Mouse (Mus musculus): ENCODE results near the gene 1700003E16Rik. TPM values are rescaled to one million over a fixed set of nuclear protein-coding genes. Genes with fewer than 3 reads are reported as not detected.

1700003E16Rik gene
- polyA plus RNA-seq, 1 experiment from 2014 or later: 6.1 TPM

DNA sequence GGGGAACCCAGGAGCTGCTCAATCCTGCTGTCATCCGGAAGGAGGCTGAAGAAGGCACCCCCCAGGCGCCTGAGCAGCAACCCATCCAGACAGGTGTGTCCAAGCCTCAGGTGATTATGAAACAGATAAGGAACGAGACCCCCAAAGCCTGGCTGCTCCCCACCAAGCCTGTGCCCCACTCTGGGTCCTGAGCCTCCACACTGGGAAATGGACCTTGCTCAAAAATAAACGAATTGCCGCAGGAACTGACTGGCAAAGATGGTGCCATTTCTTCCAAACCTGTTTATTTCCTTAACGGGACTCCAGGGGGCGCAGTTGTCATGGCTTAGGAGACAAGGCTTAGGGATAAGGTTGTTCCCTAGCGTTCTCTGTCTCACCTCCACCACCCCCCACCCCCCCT lies 6.5 kb downstream of the 1700003E16Rik start:
- no peaks in the 10 kb centered on the region for H3K36me3 ChIP-seq (ENCODE audit: insufficient read depth, low read length)
- ATAC-seq (no peak), DNase-seq (ENCODE audit: low spot score) (peak; percentile 77)
- peak; percentile 86 for TF ChIP-seq CTCF (IDR thresholded peaks at IDR 0.05)
- no peak for TF ChIP-seq EP300 (IDR thresholded peaks at IDR 0.05)
- H3K27ac ChIP-seq (ENCODE audit: low read length): no peak overlapping the region
- 2% methylated on average over 8 of the region's 8 CpGs for WGBS
- H3K9me3 ChIP-seq (ENCODE audit: low read length): no peaks in the 10 kb centered on the region
- peak overlapping the region; percentile 34 for H3K4me3 ChIP-seq (ENCODE audit: low read depth, low read length)
- peaks cover 12% of the 10 kb centered on the region; the same call in 1 of the 2 replicates for H3K4me1 ChIP-seq (ENCODE audit: insufficient read depth, low read depth, low read length)
- no peak overlapping the region for H3K9ac ChIP-seq (replicated peaks; ENCODE audit: low read depth)
- 0 out of 2 replicates have a peak, but pooled peaks cover 6% of the 10 kb centered on the region for H3K27me3 ChIP-seq (replicated peaks; ENCODE audit: insufficient read depth, low read length)
- H3K4me2 ChIP-seq (replicated peaks; ENCODE audit: low read depth, low read length): peak overlapping the region; percentile 65

DNA sequence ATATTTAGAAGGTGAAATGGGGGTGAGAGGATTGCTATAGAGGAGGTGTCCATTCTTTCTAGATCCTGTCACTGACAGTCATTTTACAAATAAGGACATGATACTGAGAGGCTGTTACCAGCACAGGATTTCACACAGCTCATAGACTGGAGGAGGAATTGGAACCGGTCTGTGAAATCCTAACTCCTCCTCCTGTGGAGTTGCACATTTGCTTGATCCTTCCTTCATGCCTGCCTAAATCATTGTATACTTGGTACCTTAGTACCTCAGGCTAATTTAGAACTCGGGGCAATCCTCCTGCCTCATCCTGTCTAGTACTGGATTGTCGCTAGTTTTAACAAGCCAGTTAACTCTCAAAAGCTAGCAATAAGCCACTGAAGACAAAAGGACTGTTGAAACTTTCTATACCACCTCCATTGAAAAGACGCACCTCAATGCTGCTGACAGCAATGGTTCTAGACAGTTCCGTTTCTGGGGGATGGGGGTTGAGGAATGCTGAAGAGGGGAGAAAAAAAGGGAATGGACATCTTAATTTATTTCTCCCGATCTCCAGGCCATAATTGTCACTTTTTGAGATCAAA lies 8.9 kb downstream of the 1700003E16Rik start:
- DNase-seq (ENCODE audit: low spot score) (peak; percentile 74), ATAC-seq (peak; percentile 18)
- Histone ChIP-seq H3K9ac (replicated peaks; ENCODE audit: low read depth) (peak overlapping the region; percentile 88), H3K4me2 (replicated peaks; ENCODE audit: low read depth, low read length) (peak overlapping the region; percentile 73), H3K36me3 (ENCODE audit: insufficient read depth, low read length) (no peaks in the 10 kb centered on the region), H3K9me3 (ENCODE audit: low read length) (no peaks in the 10 kb centered on the region), H3K4me3 (ENCODE audit: low read depth, low read length) (peak overlapping the region; percentile 80), H3K27ac (ENCODE audit: low read length) (peak overlapping the region; percentile 66), H3K4me1 (ENCODE audit: insufficient read depth, low read depth, low read length) (peaks cover 12% of the 10 kb centered on the region; the same call in 1 of the 2 replicates), H3K27me3 (replicated peaks; ENCODE audit: insufficient read depth, low read length) (0 out of 2 replicates have a peak, but pooled peaks cover 6% of the 10 kb centered on the region)
- TF ChIP-seq EP300 (IDR thresholded peaks at IDR 0.05) (no peak), CTCF (IDR thresholded peaks at IDR 0.05) (no peak)
- WGBS: 3% methylated on average over 6 of the region's 6 CpGs

DNA sequence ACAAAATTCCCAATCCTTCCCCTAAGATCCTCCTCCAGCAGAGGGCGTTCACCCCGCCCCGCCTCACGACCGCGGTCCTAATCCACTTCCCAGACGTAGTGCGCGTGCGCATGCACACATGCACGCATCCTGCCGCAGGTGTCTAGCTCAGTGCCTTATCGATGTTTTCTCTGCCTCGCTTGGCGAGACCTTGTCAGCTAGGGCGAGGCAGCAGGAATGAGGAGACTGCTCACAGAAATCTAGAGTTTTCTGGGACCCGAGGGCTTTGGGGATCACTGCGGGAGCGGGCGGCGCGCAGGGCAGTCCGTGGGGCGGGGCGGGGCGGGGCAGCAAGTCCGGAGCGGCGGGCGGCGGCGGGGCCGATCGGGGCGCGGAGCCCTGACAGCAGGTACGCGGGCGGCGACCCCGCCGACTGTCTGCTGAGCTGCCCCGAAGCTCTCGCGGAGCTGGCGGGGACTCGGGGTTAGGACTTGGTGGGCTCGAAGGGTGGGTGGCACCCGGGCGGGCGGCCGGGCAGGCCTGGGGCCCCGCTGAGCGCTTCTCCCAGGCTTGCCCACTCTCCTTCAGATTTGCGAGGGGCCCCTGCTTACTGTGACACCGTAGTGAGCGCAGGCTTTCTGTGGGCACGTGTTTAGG lies 9.5 kb downstream of the 1700003E16Rik start, which contains the start of gene Dctn1:
Dctn1 (plus strand) TSS at position 314 of the 636 bp plus-strand sequence.
- Histone ChIP-seq H3K27me3 (replicated peaks; ENCODE audit: insufficient read depth, low read length) (0 out of 2 replicates have a peak, but pooled peaks cover 6% of the 10 kb centered on the region), H3K36me3 (ENCODE audit: insufficient read depth, low read length) (no peaks in the 10 kb centered on the region), H3K9ac (replicated peaks; ENCODE audit: low read depth) (peak within 1 kb of the TSS; percentile 88), H3K9me3 (ENCODE audit: low read length) (no peaks in the 10 kb centered on the region), H3K4me2 (replicated peaks; ENCODE audit: low read depth, low read length) (peak within 1 kb of the TSS; percentile 73), H3K4me1 (ENCODE audit: insufficient read depth, low read depth, low read length) (peaks cover 12% of the 10 kb centered on the region; the same call in 1 of the 2 replicates), H3K27ac (ENCODE audit: low read length) (peak within 1 kb of the TSS; percentile 66), H3K4me3 (ENCODE audit: low read depth, low read length) (peak within 1 kb of the TSS; percentile 80)
- peak; percentile 83 for ATAC-seq
- peak; percentile 98 for DNase-seq (ENCODE audit: low spot score)
- whole genome bisulfite sequencing: under 1% methylated on average over 58 of the region's 58 CpGs
- TF ChIP-seq CTCF (IDR thresholded peaks at IDR 0.05): peak; percentile 90
- no peak for TF ChIP-seq EP300 (IDR thresholded peaks at IDR 0.05)

DNA sequence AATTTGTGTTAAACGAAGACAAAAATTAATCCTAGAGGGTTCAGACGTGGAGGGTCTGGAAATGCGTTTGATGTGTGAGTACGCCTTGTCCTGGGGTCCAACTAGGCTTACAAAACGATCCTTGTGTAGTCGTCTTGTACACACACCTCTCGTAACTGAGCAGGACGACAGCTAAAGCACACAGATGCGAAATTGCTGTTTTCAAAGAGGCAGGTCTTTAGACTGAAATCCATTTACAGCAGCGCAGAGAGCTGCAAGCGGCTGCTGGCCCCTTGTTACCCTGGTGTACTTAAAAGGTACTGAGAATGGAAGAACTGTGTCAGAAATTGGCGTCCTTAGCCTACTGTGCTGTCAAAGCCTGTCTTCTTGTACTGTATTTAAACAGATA lies 10.0 kb downstream of the 1700003E16Rik start:
- H3K36me3 ChIP-seq (ENCODE audit: insufficient read depth, low read length): no peaks in the 10 kb centered on the region
- peak; percentile 54 for DNase-seq (ENCODE audit: low spot score)
- peaks cover 12% of the 10 kb centered on the region; the same call in 1 of the 2 replicates for H3K4me1 ChIP-seq (ENCODE audit: insufficient read depth, low read depth, low read length)
- peak overlapping the region; percentile 80 for H3K4me3 ChIP-seq (ENCODE audit: low read depth, low read length)
- peak; percentile 13 for ATAC-seq
- H3K9me3 ChIP-seq (ENCODE audit: low read length): no peaks in the 10 kb centered on the region
- H3K27ac ChIP-seq (ENCODE audit: low read length): peak overlapping the region; percentile 66
- peak; percentile 32 for TF ChIP-seq CTCF (IDR thresholded peaks at IDR 0.05)
- TF ChIP-seq EP300 (IDR thresholded peaks at IDR 0.05): no peak
- WGBS: 1% methylated on average over 12 of the region's 12 CpGs
- 0 out of 2 replicates have a peak, but pooled peaks cover 5% of the 10 kb centered on the region for H3K27me3 ChIP-seq (replicated peaks; ENCODE audit: insufficient read depth, low read length)
- peak overlapping the region; percentile 88 for H3K9ac ChIP-seq (replicated peaks; ENCODE audit: low read depth)
- peak overlapping the region; percentile 73 for H3K4me2 ChIP-seq (replicated peaks; ENCODE audit: low read depth, low read length)

DNA sequence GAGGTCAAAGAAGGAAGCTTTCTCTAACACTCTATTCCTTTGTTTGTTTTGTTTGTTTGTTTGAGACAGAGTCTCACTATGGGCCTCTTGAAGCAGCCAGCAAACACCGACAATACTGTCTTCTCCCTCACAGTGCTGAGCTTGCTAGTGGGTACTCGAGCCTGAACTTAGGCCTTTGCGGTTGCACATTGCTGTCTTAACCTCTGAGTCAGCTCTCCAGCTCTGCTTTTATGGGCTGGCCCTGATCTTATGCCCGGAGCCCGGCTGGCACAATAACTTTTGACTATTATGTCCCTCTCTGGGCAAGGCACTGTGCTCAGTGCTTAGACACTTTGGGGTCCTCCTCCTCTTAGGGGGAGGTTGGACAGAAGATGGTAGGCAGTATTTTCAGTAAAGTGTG lies 13.7 kb downstream of the 1700003E16Rik start:
- WGBS: 56% methylated on average over 5 of the region's 5 CpGs
- no peak overlapping the region for H3K9ac ChIP-seq (replicated peaks; ENCODE audit: low read depth)
- H3K4me1 ChIP-seq (ENCODE audit: insufficient read depth, low read depth, low read length): peaks cover 5% of the 10 kb centered on the region; the same call in 1 of the 2 replicates
- no peaks in the 10 kb centered on the region for H3K9me3 ChIP-seq (ENCODE audit: low read length)
- no peak overlapping the region for H3K4me3 ChIP-seq (ENCODE audit: low read depth, low read length)
- H3K27me3 ChIP-seq (replicated peaks; ENCODE audit: insufficient read depth, low read length): no peaks in the 10 kb centered on the region
- no peak overlapping the region for H3K27ac ChIP-seq (ENCODE audit: low read length)
- no peak for ATAC-seq
- no peak for TF ChIP-seq CTCF (IDR thresholded peaks at IDR 0.05)
- TF ChIP-seq EP300 (IDR thresholded peaks at IDR 0.05): no peak
- DNase-seq (ENCODE audit: low spot score): peak; percentile 47
- H3K4me2 ChIP-seq (replicated peaks; ENCODE audit: low read depth, low read length): no peak overlapping the region
- H3K36me3 ChIP-seq (ENCODE audit: insufficient read depth, low read length): no peaks in the 10 kb centered on the region

DNA sequence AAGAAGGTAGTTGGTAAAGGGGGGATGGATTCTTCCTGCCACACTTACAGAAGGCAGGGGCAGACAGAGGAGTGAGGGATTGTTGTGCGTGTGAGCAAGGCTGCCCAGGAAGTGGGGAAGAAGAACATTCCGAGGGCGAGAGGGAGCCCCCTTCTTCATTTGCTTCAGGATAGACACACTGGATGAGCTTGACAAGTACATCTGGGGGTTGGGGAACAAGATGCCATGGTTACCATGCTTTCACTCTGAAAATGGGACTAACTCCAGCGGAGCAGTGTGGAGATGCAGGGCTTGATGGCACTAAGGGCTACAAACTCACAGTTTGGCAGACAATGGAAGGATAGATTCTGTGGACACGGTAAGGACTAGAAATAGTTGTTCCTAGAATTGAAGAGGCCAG lies 14.9 kb downstream of the 1700003E16Rik start:
- DNase-seq (ENCODE audit: low spot score): no peak
- ATAC-seq: no peak
- Histone ChIP-seq H3K4me2 (replicated peaks; ENCODE audit: low read depth, low read length) (no peak overlapping the region), H3K9me3 (ENCODE audit: low read length) (no peaks in the 10 kb centered on the region), H3K27ac (ENCODE audit: low read length) (no peak overlapping the region), H3K36me3 (ENCODE audit: insufficient read depth, low read length) (no peaks in the 10 kb centered on the region), H3K27me3 (replicated peaks; ENCODE audit: insufficient read depth, low read length) (no peaks in the 10 kb centered on the region), H3K4me1 (ENCODE audit: insufficient read depth, low read depth, low read length) (peaks cover 5% of the 10 kb centered on the region; the same call in 1 of the 2 replicates), H3K9ac (replicated peaks; ENCODE audit: low read depth) (no peak overlapping the region), H3K4me3 (ENCODE audit: low read depth, low read length) (no peak overlapping the region)
- WGBS: 80% methylated on average over 5 of the region's 5 CpGs
- no peak for TF ChIP-seq EP300 (IDR thresholded peaks at IDR 0.05)
- TF ChIP-seq CTCF (IDR thresholded peaks at IDR 0.05): no peak

All from lung, postnatal 0 days (tissue).